Mouse (Mus musculus): ENCODE data around the gene Gm10638.

Gene Gm10638

DNA sequence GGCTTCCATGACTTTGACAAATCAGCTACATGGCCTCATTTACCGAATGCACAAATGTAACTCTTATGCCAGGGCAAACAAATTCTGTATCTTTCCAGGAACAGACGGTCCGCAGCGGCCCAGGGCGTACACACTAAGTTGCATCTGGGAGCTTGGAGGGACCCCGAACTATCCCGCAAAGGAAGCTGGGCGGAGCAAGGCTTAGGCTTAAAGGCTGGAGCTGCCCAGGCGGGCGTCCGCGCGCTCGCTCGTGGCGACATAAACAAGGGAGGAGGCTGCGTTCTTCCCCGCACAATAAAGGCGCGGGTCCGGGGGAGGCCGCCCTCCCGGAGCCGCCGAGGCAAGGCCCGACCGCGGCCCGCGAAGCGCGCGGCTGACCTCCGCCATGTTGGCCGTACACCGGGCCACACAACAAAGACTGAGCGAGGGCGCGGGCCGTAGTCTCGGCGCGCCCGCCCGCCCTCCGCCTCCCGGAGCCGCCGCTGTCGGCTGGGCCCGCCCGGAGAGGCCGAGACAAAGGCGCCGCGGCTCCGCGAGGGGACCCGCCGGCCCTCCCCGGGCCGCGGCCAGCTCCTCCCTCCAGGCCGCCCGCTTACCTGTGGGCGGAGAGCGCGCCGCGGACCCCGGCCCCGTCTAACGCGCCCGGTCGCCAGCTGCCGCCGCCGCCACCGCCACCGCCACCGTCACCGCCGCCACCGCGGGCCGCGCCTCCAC is at the start of gene Gm10638, which contains the start of gene Siah1a:
TSS of gene Gm10638 (plus strand) at position 479 of the 714 bp plus-strand sequence.
TSS of gene Siah1a (minus strand) at position 714 of the 714 bp plus-strand sequence.
- no peak for TF ChIP-seq GATA4 (IDR thresholded peaks at IDR 0.05; ENCODE audit: insufficient replicate concordance, low read length)

DNA sequence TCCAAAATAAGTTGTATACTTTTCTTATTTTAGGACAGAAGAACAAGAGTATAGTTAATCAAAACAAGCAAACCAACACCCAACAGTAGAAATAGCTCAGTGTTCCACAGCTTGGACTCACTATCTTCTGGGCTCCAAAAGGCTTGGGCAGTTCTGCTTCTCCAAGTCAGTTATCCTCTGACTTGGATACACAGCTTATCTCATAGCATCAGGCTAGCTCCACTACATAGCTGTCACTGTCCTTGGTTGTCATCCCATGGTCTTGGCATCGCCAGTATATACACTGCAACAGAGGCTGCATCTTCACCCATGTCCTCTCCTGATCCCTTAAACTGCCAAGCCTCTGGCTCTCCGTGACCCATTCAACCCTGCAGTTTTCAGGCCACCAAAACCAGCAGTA is 49.8 kb upstream of the Gm10638 start:
- TF ChIP-seq GATA4 (IDR thresholded peaks at IDR 0.05; ENCODE audit: insufficient replicate concordance, low read length) = no peak

DNA sequence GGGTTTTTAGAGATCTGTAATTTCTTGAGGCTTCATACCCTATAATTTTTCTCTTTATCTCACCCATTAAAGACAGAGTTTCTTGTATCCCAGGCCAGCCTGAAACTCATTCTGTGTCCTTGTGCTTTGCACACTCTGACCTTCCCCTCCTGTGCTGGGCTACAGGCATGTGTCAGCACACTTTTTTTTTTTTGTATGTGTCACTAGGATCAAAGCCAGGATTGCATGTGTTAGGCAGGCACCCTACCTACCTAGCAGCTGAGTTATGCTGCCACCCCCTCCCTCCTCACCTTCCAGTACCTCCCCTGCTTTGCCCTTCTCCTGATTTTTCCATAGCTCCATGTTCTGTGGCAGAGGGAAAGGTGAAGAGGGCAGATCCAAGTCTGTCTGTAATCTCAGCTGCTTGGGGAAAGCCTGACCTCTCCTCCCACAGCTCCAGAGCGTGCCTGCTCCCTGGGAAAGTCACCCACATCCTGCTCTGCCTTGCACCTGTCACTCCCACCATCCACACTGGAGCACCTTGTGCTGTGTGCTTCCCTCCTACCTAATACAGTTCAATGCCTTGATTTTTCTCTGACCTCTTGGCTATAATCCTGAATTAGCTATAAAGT is 46.6 kb upstream of the Gm10638 start:
- no peak for TF ChIP-seq GATA4 (IDR thresholded peaks at IDR 0.05; ENCODE audit: insufficient replicate concordance, low read length)

DNA sequence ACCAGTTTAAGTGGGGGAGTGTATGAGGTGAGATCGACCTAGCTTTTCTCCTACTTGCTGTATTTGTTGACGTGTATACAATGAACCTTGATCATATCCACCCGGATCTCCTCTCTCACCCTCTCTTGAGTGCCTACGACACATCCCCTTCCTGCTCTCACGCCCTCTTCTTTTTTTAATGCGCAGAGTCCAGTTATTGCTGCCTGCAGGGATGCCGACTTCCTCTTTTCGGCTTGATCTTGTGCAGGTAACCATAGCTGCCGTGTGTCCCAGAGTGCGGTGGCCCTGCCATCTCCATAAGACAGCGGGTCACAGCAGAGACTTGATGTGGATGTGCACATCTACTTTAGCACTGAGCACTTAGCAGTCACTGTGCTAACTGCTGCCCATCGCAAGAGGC is 46.0 kb upstream of the Gm10638 start:
- no peak for TF ChIP-seq GATA4 (IDR thresholded peaks at IDR 0.05; ENCODE audit: insufficient replicate concordance, low read length)

- no peak for TF ChIP-seq GATA4 (IDR thresholded peaks at IDR 0.05; ENCODE audit: insufficient replicate concordance, low read length)
These were observed 43.0 kb upstream of the Gm10638 start for GRCm38 (mm10) chr8:86702453-86702852.

DNA sequence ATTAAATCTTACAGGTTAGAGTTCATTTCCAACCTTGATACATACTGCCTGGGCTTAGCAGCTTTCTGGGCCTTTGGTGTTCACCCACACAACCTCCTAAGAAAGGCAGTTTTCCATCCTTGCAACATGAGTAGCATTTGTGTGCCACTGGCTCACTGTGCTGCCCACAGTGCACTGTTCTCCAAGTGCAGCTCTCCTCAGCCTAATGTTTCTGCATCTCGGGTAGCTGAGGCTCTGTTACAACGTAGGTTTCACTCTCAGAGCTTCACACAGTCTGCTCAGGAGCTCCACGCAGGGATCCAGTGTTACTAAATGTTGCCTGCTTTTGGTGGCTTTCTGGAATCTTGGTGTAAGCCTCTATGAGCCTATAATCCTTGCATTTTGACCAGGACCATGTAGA is 40.2 kb upstream of the Gm10638 start:
- no peak for TF ChIP-seq GATA4 (IDR thresholded peaks at IDR 0.05; ENCODE audit: insufficient replicate concordance, low read length)

DNA sequence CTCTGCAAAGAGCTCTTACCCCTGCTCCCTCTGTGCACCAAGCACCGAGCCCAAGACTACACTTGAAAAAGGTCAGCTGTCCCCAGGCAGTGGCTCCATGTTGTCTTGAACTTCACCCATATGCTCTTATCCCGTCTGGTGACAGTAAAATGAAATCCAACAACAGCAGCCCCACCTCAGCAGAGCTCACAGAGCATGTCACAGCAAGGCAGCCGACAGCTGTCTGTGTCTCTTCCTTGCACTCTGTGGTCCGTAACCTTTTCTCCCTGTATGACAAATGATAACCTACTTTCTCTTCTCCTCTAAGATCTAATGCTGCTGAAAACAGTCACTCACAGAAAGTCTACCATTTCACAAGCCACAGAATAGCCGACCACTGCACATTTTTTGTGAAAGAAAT is 38.7 kb upstream of the Gm10638 start:
- TF ChIP-seq GATA4 (IDR thresholded peaks at IDR 0.05; ENCODE audit: insufficient replicate concordance, low read length) = no peak

- TF ChIP-seq GATA4 (IDR thresholded peaks at IDR 0.05; ENCODE audit: insufficient replicate concordance, low read length) = no peak
These were observed 37.6 kb upstream of the Gm10638 start for GRCm38 (mm10) chr8:86707873-86708272.

DNA sequence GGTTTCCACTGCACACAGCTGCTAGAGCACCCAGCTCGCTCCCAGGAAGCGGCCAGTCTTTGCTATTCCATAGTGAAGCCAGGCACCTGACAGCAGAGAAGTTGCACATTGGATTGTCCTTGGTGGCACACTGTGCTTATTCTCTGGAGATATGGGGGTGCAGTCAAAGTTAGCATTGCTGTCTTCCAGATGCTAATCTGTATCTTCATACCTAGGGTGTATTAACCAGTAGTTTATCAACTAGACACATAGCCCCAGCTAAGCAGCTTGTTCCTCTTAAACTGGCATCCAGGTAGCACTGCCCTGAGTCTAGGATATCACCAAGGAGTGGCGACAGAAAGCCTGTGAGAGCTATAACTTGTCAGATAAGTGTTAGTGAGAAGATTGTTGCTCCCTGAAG is 32.9 kb upstream of the Gm10638 start:
- no peak for TF ChIP-seq GATA4 (IDR thresholded peaks at IDR 0.05; ENCODE audit: insufficient replicate concordance, low read length)

- TF ChIP-seq GATA4 (IDR thresholded peaks at IDR 0.05; ENCODE audit: insufficient replicate concordance, low read length) = no peak
These were observed 31.9 kb upstream of the Gm10638 start for GRCm38 (mm10) chr8:86713407-86714188.

DNA sequence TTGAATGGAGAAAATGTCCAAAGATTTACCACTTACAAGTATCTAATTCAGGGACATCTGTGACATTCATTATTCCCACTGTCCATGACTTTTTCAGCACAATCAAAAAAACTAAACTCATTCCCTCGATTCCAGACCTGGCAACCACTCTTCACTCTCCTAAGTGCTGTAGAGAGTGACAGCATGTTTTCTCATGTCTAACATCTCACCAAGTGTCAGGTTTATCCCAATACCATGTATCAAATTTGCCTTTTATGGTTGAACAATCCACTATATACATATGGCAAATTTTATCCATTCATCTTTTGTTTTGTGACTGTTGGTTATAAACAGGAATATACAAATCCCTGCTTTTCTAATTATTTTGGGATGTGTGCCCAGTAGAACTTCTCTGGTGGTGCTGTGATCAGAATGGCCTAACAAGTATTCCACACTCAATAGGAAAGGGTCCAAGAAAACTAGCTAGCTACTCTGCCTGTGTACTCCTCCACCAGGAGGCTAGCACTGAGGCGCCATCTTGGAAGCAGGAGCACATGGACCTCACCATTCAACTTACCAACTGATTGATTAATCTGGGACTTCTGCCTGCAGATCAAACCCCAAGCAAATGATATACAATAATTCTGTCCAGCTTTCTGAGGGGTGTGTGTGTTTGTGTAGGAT is 27.0 kb upstream of the Gm10638 start:
- TF ChIP-seq GATA4 (IDR thresholded peaks at IDR 0.05; ENCODE audit: insufficient replicate concordance, low read length) = no peak

GRCm38 (mm10) chr8:86719368-86719767 is 26.1 kb upstream of the Gm10638 start:
- no peak for TF ChIP-seq GATA4 (IDR thresholded peaks at IDR 0.05; ENCODE audit: insufficient replicate concordance, low read length)

DNA sequence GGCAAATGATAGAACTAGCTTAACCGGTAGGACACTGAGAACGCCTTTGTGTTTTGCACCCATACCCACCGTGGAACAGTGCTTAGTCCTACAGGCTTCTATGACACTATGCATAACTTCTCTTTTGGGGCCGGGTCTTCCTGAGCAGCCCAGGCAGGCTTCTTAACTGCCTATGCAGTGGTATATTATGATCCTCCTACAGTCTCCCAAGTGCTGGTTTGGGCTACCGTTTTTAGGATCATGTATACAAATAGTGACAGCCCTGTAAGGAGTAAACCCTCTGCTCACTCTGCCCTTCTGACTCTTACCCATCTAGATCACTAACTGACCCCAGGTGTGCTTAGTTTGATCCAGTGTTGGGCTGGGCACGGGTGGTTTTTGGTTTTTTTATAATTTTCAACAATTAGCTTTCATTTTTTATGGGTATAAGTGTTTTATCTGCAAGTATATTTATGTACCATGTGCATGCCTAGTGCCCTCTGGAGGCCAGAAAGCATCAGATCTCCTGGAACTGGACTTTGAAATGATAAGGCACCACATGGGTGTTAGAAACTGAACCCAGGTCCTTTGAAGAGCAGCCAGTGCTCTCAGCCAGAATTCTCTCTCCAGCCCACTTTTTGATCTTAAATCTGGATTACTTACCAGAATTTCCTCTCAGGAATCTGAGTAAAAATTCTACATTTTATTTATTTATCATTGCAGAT is 24.6 kb upstream of the Gm10638 start:
- no peak for TF ChIP-seq GATA4 (IDR thresholded peaks at IDR 0.05; ENCODE audit: insufficient replicate concordance, low read length)

GRCm38 (mm10) chr8:86721490-86721889 is 24.0 kb upstream of the Gm10638 start:
- TF ChIP-seq GATA4 (IDR thresholded peaks at IDR 0.05; ENCODE audit: insufficient replicate concordance, low read length) = no peak

DNA sequence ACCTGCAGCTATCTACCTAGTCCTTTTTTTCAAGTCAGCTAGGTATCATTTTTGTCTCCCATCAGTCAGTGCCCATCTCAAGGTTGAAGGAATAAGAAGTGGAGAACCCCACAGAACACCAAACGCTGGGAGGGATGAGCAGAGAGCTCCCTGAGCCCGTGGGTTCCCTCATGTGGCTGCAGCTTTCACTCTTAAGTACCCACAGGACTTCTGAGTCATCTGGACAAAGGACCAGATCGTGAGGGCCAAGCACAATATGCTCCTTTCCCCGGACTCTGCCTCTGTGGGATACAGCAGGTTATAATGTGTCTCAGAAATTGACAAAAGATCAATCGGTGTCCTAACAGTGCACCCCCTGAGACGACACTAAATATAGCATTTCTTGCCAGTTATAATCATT is 18.5 kb upstream of the Gm10638 start:
- no peak for TF ChIP-seq GATA4 (IDR thresholded peaks at IDR 0.05; ENCODE audit: insufficient replicate concordance, low read length)

All from liver, adult (tissue).